Mouse (Mus musculus) liver, adult 2 months (tissue): ENCODE results near the gene Fat3.

Experiments used
- CTCF ChIP-seq: fragments of 200-500 bp; IDR thresholded peaks from 2 replicates; pipeline ENCODE4 v1.5.1; 2011; ENCODE audit warnings: low read depth, low read length, control low read depth
- POLR2A ChIP-seq: fragments of 200-500 bp; IDR thresholded peaks from 2 replicates; pipeline ENCODE4 v1.6.1; 2011; ENCODE audit warnings: low read length, control low read depth; ENCODE audit not compliant: insufficient read depth; ENCODE audit errors: extremely low read depth

DNA sequence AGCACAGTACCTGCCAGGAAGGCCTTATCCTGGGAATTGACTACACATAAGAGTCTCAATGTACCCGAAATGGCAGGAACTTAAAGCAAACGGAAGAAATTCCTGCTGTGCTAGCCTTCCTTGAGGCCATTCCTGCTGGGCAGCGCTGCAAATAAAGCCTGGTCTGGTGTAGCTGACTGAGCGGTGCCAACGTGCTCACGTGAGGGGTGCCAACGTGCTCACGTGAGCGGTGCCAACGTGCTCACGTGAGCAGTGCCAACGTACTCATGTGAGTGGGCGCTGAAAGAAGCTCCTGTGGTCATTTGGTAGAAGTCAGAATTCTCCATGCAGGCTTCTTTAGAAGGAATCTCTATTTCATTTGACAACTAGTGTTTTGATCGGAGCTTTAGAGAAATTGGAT, 522.8 kb downstream of the Fat3 start:
- TF ChIP-seq CTCF (no peak), POLR2A (no peak)
